Mouse (Mus musculus): ENCODE data around the gene Ankle2. TPM values are rescaled to one million over a fixed set of nuclear protein-coding genes. Genes with fewer than 3 reads are reported as not detected.

Gene Ankle2
- polyA plus RNA-seq, 1 experiment from 2014 or later: 46.1 TPM

DNA sequence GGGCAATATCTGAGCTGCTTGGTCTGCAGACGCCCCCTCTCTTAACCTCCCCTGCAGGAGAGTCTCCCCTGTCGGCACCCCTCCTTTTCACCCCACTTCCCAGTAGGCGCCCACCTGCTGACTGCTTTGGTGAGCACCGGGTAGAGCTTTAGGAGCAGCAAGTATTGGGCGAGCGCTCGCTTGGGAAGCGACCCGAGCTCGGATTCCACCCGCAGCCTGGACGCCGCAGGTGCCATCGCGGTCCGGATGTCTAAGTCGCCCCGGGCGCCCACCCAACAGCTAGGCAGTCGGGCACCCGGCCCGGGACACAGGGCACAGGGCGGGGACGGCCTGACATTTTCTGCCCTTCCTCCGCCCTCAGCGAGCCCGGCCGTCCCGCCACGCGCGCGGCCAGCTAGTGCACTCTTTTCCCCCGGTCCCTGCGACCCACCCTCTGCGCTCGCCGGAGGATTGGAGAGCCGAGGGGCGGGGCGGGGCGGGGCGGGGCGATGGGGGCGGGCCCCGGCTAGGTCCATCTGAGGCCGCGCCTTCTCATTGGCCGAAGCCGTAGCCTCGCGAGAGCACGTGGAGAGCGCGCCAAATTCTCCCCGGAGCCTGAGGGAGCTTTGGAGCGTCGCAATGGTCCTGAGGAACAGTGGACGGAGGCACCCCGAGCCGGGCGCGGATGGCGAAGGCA, 55.1 kb downstream of the Ankle2 start, which contains the start of the genes Pxmp2 and Pole:
Gene Pxmp2 (minus strand): TSS at position 417 of the 676 bp plus-strand sequence.
Gene Pole (plus strand): TSS at position 537 of the 676 bp plus-strand sequence.
- peak; percentile 96 for DNase-seq (ENCODE audit: low spot score)
- H3K27ac ChIP-seq (replicated peaks; ENCODE audit: low read depth, low read length): peak within 1 kb of the TSS; percentile 38; the same call in 1 of the 2 replicates

DNA sequence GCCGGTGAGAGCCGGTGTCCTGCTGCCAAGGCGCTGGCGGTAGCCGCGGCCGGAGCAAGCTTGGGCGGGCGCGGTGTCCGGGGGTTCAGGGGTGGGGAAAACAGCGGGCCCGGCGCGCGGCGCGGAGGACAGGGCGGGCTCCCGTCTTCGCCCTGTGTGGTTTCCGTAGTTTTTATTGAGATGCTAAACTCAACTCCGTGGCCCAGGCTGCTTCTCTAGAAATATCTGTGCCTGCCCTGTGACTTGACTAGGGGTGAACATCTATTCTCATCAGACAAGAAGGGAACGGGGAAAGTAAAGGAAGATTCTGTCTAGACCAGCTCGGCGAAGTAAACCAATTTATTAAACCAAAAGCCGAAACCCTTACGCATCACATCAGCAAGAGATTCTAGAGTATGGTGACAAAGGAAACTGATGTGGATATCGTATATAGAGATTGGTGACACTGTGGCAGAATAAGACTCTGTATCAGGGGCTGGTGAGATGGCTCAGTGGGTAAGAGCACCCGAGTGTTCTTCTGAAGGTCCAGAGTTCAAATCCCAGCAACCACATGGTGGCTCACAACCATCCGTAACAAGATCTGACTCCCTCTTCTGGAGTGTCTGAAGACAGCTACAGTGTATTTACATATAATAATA, 55.8 kb downstream of the Ankle2 start:
- WGBS: 3% methylated on average over 30 of the region's 31 CpGs
- Histone ChIP-seq H3K9me3 (replicated peaks; ENCODE audit: control insufficient read depth, low read length) (no peaks in the 10 kb centered on the region), H3K27me3 (ENCODE audit: control insufficient read depth, insufficient read depth, low read length) (peaks cover 8% of the 10 kb centered on the region; the same call in 1 of the 2 replicates), H3K36me3 (replicated peaks; ENCODE audit: control insufficient read depth, insufficient read depth, low read depth, low read length) (no peaks in the 10 kb centered on the region; the same call in 1 of the 2 replicates), H3K4me3 (ENCODE audit: low read depth, low read length) (peak overlapping the region; percentile 66), H3K4me2 (ENCODE audit: low read depth, low read length) (peak overlapping the region; percentile 90), H3K4me1 (ENCODE audit: control insufficient read depth, insufficient read depth, low read length) (no peaks in the 10 kb centered on the region), H3K27ac (replicated peaks; ENCODE audit: low read depth, low read length) (peak overlapping the region; percentile 38; the same call in 1 of the 2 replicates), H3K9ac (replicated peaks; ENCODE audit: low read length) (peak overlapping the region; percentile 85)
- ATAC-seq (replicated peaks; ENCODE audit: insufficient number of reproducible peaks, low FRiP score, low TSS enrichment, low read depth) (peak; percentile 72), DNase-seq (ENCODE audit: low spot score) (no peak)

More for the DNA sequence above, 55.1 kb downstream of the Ankle2 start, which contains the start of the genes Pxmp2 and Pole:
- peak within 1 kb of the TSS; percentile 90 for H3K4me2 ChIP-seq (ENCODE audit: low read depth, low read length)
- no peaks in the 10 kb centered on the region; the same call in 1 of the 2 replicates for H3K36me3 ChIP-seq (replicated peaks; ENCODE audit: control insufficient read depth, insufficient read depth, low read depth, low read length)
- peak; percentile 96 for ATAC-seq (replicated peaks; ENCODE audit: insufficient number of reproducible peaks, low FRiP score, low TSS enrichment, low read depth)
- H3K4me3 ChIP-seq (ENCODE audit: low read depth, low read length): peak within 1 kb of the TSS; percentile 66
- no peaks in the 10 kb centered on the region for H3K4me1 ChIP-seq (ENCODE audit: control insufficient read depth, insufficient read depth, low read length)
- peaks cover 8% of the 10 kb centered on the region; the same call in 1 of the 2 replicates for H3K27me3 ChIP-seq (ENCODE audit: control insufficient read depth, insufficient read depth, low read length)
- peak within 1 kb of the TSS; percentile 85 for H3K9ac ChIP-seq (replicated peaks; ENCODE audit: low read length)
- under 1% methylated on average over 55 of the region's 64 CpGs for WGBS
- no peaks in the 10 kb centered on the region for H3K9me3 ChIP-seq (replicated peaks; ENCODE audit: control insufficient read depth, low read length)

DNA sequence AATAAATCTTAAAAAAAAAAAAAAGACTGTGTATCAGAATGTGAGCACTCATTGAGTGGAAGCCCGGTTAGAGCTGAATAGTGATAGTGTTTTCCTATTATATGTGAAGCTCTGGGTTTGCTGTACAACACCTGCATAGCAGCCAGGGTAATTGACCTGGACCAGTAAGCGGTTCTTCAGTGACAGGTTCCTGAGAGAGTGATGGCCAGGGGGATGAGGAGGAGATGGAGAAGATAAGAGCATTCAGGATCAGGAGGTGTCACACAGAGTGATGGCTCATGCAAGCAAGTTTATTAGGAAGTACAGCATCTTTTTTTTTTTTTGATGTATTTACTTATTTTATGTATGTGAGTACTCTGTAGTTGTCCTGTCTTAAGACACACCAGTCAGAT, 56.3 kb downstream of the Ankle2 start:
- peak overlapping the region; percentile 85 for H3K9ac ChIP-seq (replicated peaks; ENCODE audit: low read length)
- H3K27ac ChIP-seq (replicated peaks; ENCODE audit: low read depth, low read length): no peak overlapping the region
- H3K4me2 ChIP-seq (ENCODE audit: low read depth, low read length): peak overlapping the region; percentile 90
- no peaks in the 10 kb centered on the region; the same call in 1 of the 2 replicates for H3K36me3 ChIP-seq (replicated peaks; ENCODE audit: control insufficient read depth, insufficient read depth, low read depth, low read length)
- no peaks in the 10 kb centered on the region for H3K4me1 ChIP-seq (ENCODE audit: control insufficient read depth, insufficient read depth, low read length)
- WGBS: 71% methylated on average over 2 of the region's 2 CpGs
- no peaks in the 10 kb centered on the region for H3K9me3 ChIP-seq (replicated peaks; ENCODE audit: control insufficient read depth, low read length)
- H3K4me3 ChIP-seq (ENCODE audit: low read depth, low read length): peak overlapping the region; percentile 66
- no peak for DNase-seq (ENCODE audit: low spot score)
- ATAC-seq (replicated peaks; ENCODE audit: insufficient number of reproducible peaks, low FRiP score, low TSS enrichment, low read depth): no peak
- H3K27me3 ChIP-seq (ENCODE audit: control insufficient read depth, insufficient read depth, low read length): peaks cover 8% of the 10 kb centered on the region; the same call in 1 of the 2 replicates

DNA sequence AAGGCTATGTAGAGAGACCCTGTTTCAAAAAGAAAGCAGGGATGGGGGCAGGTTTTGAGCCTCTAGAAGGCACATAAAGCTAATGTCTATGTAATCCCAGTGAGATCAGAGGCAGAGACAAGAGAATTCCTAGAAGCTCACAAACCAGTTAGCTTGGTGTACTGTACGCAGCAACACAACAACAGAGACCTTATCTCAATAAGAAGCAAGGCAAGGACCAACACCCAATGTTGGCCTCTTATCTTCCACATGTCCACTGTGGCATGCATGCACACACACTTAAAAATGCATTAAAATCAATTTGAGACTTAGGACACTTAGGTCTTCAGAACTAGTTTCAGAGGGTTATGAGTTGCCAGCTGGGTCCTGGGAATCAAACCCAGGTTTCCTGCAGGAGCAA, 60.8 kb downstream of the Ankle2 start:
- DNase-seq (ENCODE audit: low spot score) (no peak), ATAC-seq (replicated peaks; ENCODE audit: insufficient number of reproducible peaks, low FRiP score, low TSS enrichment, low read depth) (no peak)
- WGBS: 100% methylated on average over 1 of the region's 1 CpGs
- no peaks in the 10 kb centered on the region; the same call in 1 of the 2 replicates for H3K36me3 ChIP-seq (replicated peaks; ENCODE audit: control insufficient read depth, insufficient read depth, low read depth, low read length)
- no peak overlapping the region for H3K27ac ChIP-seq (replicated peaks; ENCODE audit: low read depth, low read length)
- H3K27me3 ChIP-seq (ENCODE audit: control insufficient read depth, insufficient read depth, low read length): no peaks in the 10 kb centered on the region
- H3K9me3 ChIP-seq (replicated peaks; ENCODE audit: control insufficient read depth, low read length): no peaks in the 10 kb centered on the region
- H3K4me2 ChIP-seq (ENCODE audit: low read depth, low read length): no peak overlapping the region
- H3K9ac ChIP-seq (replicated peaks; ENCODE audit: low read length): no peak overlapping the region
- no peak overlapping the region for H3K4me3 ChIP-seq (ENCODE audit: low read depth, low read length)
- no peaks in the 10 kb centered on the region for H3K4me1 ChIP-seq (ENCODE audit: control insufficient read depth, insufficient read depth, low read length)

DNA sequence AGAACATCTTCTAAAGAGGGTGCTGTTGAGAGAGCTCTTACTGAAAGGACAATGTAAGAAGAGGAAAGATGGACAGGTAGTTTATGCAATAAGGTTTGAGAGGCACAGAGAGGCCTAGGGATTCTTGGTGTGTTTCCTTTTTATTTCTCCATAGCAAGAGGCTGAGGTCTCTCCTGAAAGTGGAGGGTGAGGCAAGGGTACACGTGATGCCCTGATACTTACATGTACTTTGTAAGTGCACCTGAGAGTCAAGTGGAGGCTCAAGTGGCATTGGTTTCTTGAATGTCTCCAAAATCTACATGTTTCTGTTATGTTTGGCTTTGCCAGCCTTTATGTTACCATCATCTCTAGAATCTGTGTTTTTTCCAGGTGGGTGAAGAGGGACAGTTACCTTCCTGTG, 65.8 kb downstream of the Ankle2 start:
- no peaks in the 10 kb centered on the region for H3K27me3 ChIP-seq (ENCODE audit: control insufficient read depth, insufficient read depth, low read length)
- H3K27ac ChIP-seq (replicated peaks; ENCODE audit: low read depth, low read length): no peak overlapping the region
- no peaks in the 10 kb centered on the region for H3K9me3 ChIP-seq (replicated peaks; ENCODE audit: control insufficient read depth, low read length)
- no peaks in the 10 kb centered on the region for H3K4me1 ChIP-seq (ENCODE audit: control insufficient read depth, insufficient read depth, low read length)
- DNase-seq (ENCODE audit: low spot score) (no peak), ATAC-seq (replicated peaks; ENCODE audit: insufficient number of reproducible peaks, low FRiP score, low TSS enrichment, low read depth) (no peak)
- WGBS: 86% methylated on average over 1 of the region's 1 CpGs
- H3K4me2 ChIP-seq (ENCODE audit: low read depth, low read length): no peak overlapping the region
- no peak overlapping the region for H3K9ac ChIP-seq (replicated peaks; ENCODE audit: low read length)
- H3K36me3 ChIP-seq (replicated peaks; ENCODE audit: control insufficient read depth, insufficient read depth, low read depth, low read length): no peaks in the 10 kb centered on the region; the same call in none of the 2 replicates
- H3K4me3 ChIP-seq (ENCODE audit: low read depth, low read length): no peak overlapping the region

DNA sequence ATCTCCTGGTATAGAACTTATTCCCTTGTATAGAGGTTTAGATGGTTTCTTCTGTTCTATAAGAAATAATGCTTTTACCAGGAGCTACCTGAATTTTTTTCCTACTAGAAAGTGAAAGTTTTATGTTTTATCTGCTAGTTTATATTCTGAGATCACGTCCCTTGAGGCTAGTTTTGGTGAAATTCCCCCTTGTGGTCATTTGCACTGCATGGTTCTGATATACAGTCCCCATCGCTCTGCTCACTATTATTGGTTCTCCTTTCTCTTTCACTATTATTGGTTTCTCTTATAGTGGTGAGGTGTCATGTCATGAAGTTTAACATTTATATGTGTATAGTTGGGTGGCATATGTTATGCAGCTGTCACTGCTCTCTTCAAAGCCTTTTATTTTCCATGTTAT, 69.8 kb downstream of the Ankle2 start:
- Histone ChIP-seq H3K36me3 (replicated peaks; ENCODE audit: control insufficient read depth, insufficient read depth, low read depth, low read length) (peaks cover 4% of the 10 kb centered on the region), H3K27ac (replicated peaks; ENCODE audit: low read depth, low read length) (no peak overlapping the region), H3K4me3 (ENCODE audit: low read depth, low read length) (no peak overlapping the region), H3K4me1 (ENCODE audit: control insufficient read depth, insufficient read depth, low read length) (no peaks in the 10 kb centered on the region), H3K4me2 (ENCODE audit: low read depth, low read length) (no peak overlapping the region), H3K9me3 (replicated peaks; ENCODE audit: control insufficient read depth, low read length) (no peaks in the 10 kb centered on the region), H3K27me3 (ENCODE audit: control insufficient read depth, insufficient read depth, low read length) (no peaks in the 10 kb centered on the region), H3K9ac (replicated peaks; ENCODE audit: low read length) (no peak overlapping the region)
- ATAC-seq (replicated peaks; ENCODE audit: insufficient number of reproducible peaks, low FRiP score, low TSS enrichment, low read depth) (no peak), DNase-seq (ENCODE audit: low spot score) (no peak)
- WGBS: 96% methylated on average over 2 of the region's 2 CpGs
